Mouse (Mus musculus) bone marrow, adult 2 months (tissue): ENCODE results near the gene Zfp296. TPM values are rescaled to one million over a fixed set of nuclear protein-coding genes. Genes with fewer than 3 reads are reported as not detected.

Experiments used
- H3K27ac ChIP-seq: fragments of 200-500 bp; 2 replicates; pipeline ENCODE4 v1.5.1; 2012; ENCODE audit warnings: low read depth, mild to moderate bottlenecking, control low read depth, inconsistent platforms, low read length; ENCODE audit not compliant: control insufficient read depth, poor library complexity, insufficient read depth
- H3K4me1 ChIP-seq: fragments of 200-500 bp; 2 replicates; pipeline ENCODE4 v1.6.1; 2011; ENCODE audit warnings: low read length; ENCODE audit not compliant: control insufficient read depth, insufficient read depth
- H3K4me3 ChIP-seq: fragments of 200-500 bp; replicated peaks from 2 replicates; pipeline ENCODE3; 2011; ENCODE audit warnings: mild to moderate bottlenecking, low read depth, low read length, control low read depth; ENCODE audit not compliant: control insufficient read depth
- CTCF ChIP-seq: fragments of 200-500 bp; IDR thresholded peaks from 2 replicates; pipeline ENCODE4 v1.5.1; 2011; ENCODE audit warnings: low read length, control low read depth; ENCODE audit not compliant: control insufficient read depth, insufficient read depth
- POLR2A ChIP-seq: fragments of 200-500 bp; IDR thresholded peaks from 2 replicates; pipeline ENCODE4 v1.6.1; 2011; ENCODE audit warnings: low read depth, mild to moderate bottlenecking, control low read depth, low read length, borderline replicate concordance; ENCODE audit not compliant: control insufficient read depth
- WGBS: fragments of 180-500 bp; shearing (Covaris S2); methylation state at CpG from one replicate; pipeline ENCODE4 v1.1.7; 2018; 5-methylcytosine and 5-hydroxymethylcytosine counted together
- polyA plus RNA-seq: library from polyadenylated mRNA; stranded (reverse); fragments of >200 nt; gene quantifications from 2 replicates; pipeline ENCODE4 v1.2.4, GENCODE M21; 2011; ENCODE audit warnings: low replicate concordance; ENCODE audit not compliant: missing spikeins, insufficient read depth, insufficient read length

Zfp296 gene
- polyA plus RNA-seq, 1 experiment = 3.0 TPM

GRCm38 (mm10) chr7:19607291-19607690 is 30.2 kb downstream of the Zfp296 start:
- WGBS = 85% methylated on average over 5 of the region's 5 CpGs
- Histone ChIP-seq H3K4me3 (no peak overlapping the region), H3K27ac (no peak overlapping the region), H3K4me1 (peaks cover 3% of the 10 kb centered on the region; the same call in 1 of the 2 replicates)
- TF ChIP-seq CTCF (no peak), POLR2A (no peak)

DNA sequence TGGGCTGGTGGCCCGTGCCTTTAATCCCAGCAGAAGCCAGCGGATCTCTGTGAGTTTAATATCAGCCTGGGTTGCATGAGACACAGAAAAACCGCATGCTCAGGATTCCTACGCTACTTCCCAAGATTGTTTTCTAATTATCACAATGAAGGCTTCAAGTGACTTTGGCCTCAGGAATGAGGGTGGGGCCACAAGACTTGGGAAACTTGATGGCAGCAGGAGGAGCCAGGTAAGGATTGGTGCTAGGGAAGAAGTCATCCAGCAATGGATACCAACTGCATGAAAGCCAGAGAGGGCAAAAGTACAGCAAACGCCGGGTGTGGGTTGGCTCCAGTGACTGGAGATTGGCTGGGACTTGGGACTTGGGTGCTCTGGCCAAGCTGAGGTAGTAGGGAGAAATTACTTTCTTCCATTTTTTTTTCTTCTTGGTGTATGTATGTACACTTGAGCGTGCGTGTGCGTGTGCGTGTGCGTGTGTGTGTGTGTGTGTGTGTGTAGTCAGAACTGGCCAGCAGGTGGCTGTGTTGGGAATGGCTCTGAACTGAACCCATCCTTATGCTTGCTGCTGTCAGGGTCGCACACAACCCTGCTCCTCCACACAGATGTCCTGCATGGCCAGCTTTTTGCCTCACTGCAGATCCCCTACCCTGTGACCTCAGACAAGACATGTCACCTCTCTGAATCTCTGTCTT is 32.7 kb downstream of the Zfp296 start:
- WGBS = 88% methylated on average over 12 of the region's 12 CpGs
- Histone ChIP-seq H3K27ac (no peak overlapping the region), H3K4me3 (no peak overlapping the region), H3K4me1 (no peaks in the 10 kb centered on the region)
- TF ChIP-seq POLR2A (no peak), CTCF (peak; percentile 9; the same call in 1 of the 2 replicates)

GRCm38 (mm10) chr7:19610969-19611368 is 33.9 kb downstream of the Zfp296 start:
- TF ChIP-seq POLR2A = no peak
- TF ChIP-seq CTCF = no peak
- Histone ChIP-seq H3K4me1 (no peaks in the 10 kb centered on the region; the same call in 1 of the 2 replicates), H3K4me3 (no peak overlapping the region), H3K27ac (no peak overlapping the region)
- 82% methylated on average over 5 of the region's 5 CpGs for WGBS

GRCm38 (mm10) chr7:19615036-19615577 is 38.0 kb downstream of the Zfp296 start:
- H3K4me1 ChIP-seq = no peaks in the 10 kb centered on the region; the same call in 1 of the 2 replicates
- peak overlapping the region; percentile 23 for H3K27ac ChIP-seq
- 59% methylated on average over 12 of the region's 12 CpGs for WGBS
- no peak for TF ChIP-seq CTCF
- no peak for TF ChIP-seq POLR2A
- no peak overlapping the region for H3K4me3 ChIP-seq

DNA sequence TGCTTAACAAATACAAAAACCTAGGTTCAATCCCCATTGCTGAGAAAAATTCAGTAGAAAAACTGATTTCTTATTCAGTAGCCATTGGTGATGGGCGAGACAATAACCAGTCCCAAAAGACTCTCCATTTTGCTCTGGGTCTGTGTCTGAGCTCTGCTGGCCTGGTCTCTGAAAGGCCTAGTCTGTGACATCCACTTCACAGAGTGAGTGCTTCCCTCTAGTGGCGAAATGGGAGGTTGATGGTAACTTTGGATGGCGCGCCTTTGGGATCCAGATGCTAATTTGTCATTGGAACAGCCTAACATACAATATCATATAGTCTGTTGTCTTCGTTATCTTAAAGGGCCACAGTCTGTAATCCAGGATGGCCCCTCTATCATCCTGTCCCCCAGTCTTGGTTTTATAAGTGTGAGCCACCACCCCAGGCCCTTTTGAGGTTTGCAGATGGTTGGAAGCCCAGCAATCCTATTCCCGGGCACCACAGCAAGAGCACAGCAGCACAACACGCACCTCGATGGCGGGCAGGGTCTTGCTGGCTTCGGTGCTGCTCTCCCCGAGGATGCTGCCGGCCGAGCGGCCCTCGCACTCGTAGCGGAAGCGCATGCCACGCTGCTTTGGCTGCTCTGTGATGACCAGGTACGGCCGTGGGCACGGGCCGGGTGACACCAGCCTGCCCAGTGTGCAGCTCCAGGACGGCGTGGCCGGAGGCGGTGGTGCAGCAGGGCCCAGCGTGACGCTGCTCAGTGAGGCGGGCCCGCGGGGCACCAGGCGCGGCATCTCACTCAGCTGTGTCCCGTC is 42.1 kb downstream of the Zfp296 start:
- 41% methylated on average over 35 of the region's 35 CpGs for WGBS
- TF ChIP-seq CTCF (peak; percentile 80), POLR2A (no peak)
- H3K4me3 ChIP-seq = no peak overlapping the region
- no peaks in the 10 kb centered on the region; the same call in 1 of the 2 replicates for H3K4me1 ChIP-seq
- H3K27ac ChIP-seq = no peak overlapping the region

GRCm38 (mm10) chr7:19620811-19621210 is 43.7 kb downstream of the Zfp296 start:
- WGBS = 92% methylated on average over 7 of the region's 7 CpGs
- TF ChIP-seq POLR2A (no peak), CTCF (no peak)
- Histone ChIP-seq H3K27ac (no peak overlapping the region), H3K4me3 (no peak overlapping the region), H3K4me1 (no peaks in the 10 kb centered on the region)

GRCm38 (mm10) chr7:19622241-19622640 is 45.2 kb downstream of the Zfp296 start:
- Histone ChIP-seq H3K4me1 (no peaks in the 10 kb centered on the region), H3K4me3 (no peak overlapping the region), H3K27ac (no peak overlapping the region)
- 74% methylated on average over 6 of the region's 6 CpGs for WGBS
- TF ChIP-seq POLR2A (no peak), CTCF (no peak)

- no peak for TF ChIP-seq CTCF
- WGBS = 78% methylated on average over 2 of the region's 2 CpGs
- Histone ChIP-seq H3K27ac (no peak overlapping the region), H3K4me3 (no peak overlapping the region), H3K4me1 (no peaks in the 10 kb centered on the region)
Measured at GRCm38 (mm10) chr7:19623433-19623832, 46.3 kb downstream of the Zfp296 start.
